Mouse (Mus musculus): ENCODE measurements around the gene Cntd1. TPM values are rescaled to one million over a fixed set of nuclear protein-coding genes. Genes with fewer than 3 reads are reported as not detected.

Gene Cntd1
- polyA plus RNA-seq, 1 experiment from 2014 or later, result 1.7 TPM

GRCm38 (mm10) chr11:101301299-101302003 lies 22.6 kb downstream of the Cntd1 start:
- Histone ChIP-seq H3K36me3 (peaks cover 32% of the 10 kb centered on the region), H3K9ac (peak overlapping the region; percentile 92), H3K27me3 (no peaks in the 10 kb centered on the region), H3K4me3 (peak overlapping the region; percentile 79), H3K4me2 (peak overlapping the region; percentile 98), H3K4me1 (peaks cover 14% of the 10 kb centered on the region), H3K9me3 (no peaks in the 10 kb centered on the region), H3K27ac (no peak overlapping the region)
- ATAC-seq (ENCODE audit: insufficient number of reproducible peaks, insufficient read depth, low FRiP score, low TSS enrichment, low read depth), result no peak
- 13% methylated on average over 26 of the region's 26 CpGs for WGBS

DNA sequence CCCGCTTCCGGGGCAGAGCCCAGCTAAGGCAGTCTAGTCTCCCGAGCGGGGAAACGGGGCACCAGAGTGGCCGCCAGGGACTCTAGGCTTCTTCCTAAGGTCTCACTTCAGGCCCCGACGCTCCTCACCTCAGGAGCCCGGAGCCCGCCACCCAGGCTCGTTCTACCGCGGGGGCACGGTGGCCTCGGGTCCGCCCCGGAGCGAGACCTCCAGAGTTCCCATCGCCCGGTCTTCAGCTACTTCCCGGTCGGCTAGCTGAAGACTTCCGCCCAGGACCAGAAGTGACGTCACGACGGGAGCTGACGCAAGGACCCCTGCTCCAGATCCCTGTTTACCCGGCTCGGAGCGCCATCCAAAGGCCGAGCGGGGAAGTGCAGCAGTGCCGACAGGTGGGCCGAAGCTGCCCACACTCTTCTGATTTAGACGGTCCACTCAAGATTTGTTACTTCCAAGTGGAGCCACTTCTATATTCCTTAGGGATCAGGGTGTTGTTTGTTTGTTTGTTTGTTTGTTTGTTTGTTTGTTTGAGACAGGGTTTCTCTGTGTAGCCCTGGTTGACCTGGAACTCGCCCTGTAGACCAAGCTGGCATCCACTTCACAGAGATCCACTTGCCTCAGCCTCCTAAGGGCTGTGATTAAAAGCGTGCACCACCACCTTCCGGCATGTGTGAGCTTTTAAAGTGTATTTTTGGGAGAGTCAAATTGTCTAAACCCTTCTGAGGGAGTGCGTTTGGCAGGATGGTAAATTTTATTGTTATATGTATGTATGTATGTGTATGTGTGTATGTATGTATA lies 23.4 kb downstream of the Cntd1 start, which contains the start of gene Becn1:
Gene Becn1 (minus strand): TSS at position 283 of the 795 bp plus-strand sequence.
- Histone ChIP-seq H3K4me1 (peaks cover 14% of the 10 kb centered on the region), H3K4me2 (peak within 1 kb of the TSS; percentile 98), H3K4me3 (peak within 1 kb of the TSS; percentile 79), H3K9ac (peak within 1 kb of the TSS; percentile 92), H3K36me3 (peaks cover 26% of the 10 kb centered on the region), H3K9me3 (no peaks in the 10 kb centered on the region), H3K27me3 (peaks cover 4% of the 10 kb centered on the region; the same call in 1 of the 2 replicates), H3K27ac (no peak within 1 kb of the TSS)
- peak; percentile 88 for ATAC-seq (ENCODE audit: insufficient number of reproducible peaks, insufficient read depth, low FRiP score, low TSS enrichment, low read depth)
- WGBS, result 7% methylated on average over 39 of the region's 39 CpGs

DNA sequence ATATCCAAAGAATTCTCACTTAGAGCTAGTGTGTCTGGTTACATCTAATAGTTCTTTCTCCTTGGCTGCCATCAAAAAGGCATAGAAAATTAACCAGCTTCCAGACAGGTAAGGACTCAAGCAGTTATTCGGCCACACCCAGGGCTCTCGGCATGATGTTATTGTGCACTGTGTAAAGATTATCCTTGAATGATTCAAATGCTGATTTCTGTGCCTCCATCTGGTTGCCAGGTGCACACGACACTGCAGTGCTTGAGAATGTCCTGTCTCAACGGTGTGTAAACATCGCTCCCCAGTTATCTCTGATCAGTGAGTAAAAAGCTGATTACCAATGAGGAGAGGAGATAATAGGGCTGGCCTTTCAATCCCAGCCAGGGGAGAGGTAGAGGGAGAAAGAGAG lies 28.9 kb downstream of the Cntd1 start:
- ATAC-seq (ENCODE audit: insufficient number of reproducible peaks, insufficient read depth, low FRiP score, low TSS enrichment, low read depth), result no peak
- peaks cover 5% of the 10 kb centered on the region; the same call in 1 of the 2 replicates for H3K27me3 ChIP-seq
- no peak overlapping the region for H3K4me3 ChIP-seq
- 40% methylated on average over 5 of the region's 5 CpGs for WGBS
- H3K9me3 ChIP-seq, result no peaks in the 10 kb centered on the region
- H3K9ac ChIP-seq, result no peak overlapping the region
- no peak overlapping the region for H3K27ac ChIP-seq
- no peaks in the 10 kb centered on the region for H3K4me1 ChIP-seq
- H3K36me3 ChIP-seq, result no peaks in the 10 kb centered on the region
- no peak overlapping the region for H3K4me2 ChIP-seq

DNA sequence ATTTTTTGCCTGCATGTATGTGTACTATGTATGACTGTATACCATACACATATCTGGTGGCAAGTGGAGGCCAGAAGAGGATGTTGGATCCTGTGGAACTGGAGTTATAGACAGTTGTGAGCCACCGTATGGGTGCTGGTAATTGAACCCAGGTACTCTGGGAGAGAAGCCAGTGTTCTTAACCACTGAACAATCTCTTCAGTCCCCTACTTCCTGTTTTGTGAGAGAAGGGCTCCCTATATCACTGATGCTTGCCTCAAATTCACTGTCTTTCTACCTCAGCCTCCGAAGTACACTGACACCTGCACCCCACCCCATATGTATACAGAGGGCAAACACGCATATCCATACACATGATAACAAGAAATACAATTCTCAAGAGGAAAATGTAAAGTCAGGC lies 32.3 kb downstream of the Cntd1 start:
- Histone ChIP-seq H3K36me3 (no peaks in the 10 kb centered on the region), H3K9ac (no peak overlapping the region), H3K27ac (no peak overlapping the region), H3K4me1 (no peaks in the 10 kb centered on the region), H3K4me3 (no peak overlapping the region), H3K4me2 (no peak overlapping the region), H3K9me3 (no peaks in the 10 kb centered on the region), H3K27me3 (peaks cover 5% of the 10 kb centered on the region; the same call in 1 of the 2 replicates)
- ATAC-seq (ENCODE audit: insufficient number of reproducible peaks, insufficient read depth, low FRiP score, low TSS enrichment, low read depth), result no peak
- 80% methylated on average over 3 of the region's 3 CpGs for WGBS

DNA sequence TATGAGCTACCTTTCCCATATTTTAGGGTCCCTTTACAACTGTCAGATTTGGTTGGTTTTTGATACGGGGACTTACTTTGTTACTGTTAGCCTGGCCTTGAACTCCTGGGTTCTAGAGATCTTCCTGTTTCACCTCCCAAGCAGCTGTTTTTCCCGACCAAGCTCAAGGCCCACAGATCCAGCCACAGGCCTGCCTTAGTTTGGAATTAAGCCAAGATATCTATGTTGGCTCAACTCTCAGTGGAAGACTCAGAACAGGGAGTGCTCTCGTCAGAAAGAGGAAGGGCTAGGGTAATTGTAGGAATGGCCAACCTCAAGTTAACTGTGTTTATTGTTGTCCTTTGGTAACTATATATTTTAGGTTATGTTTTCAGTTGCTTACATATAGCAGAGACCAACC lies 33.3 kb downstream of the Cntd1 start:
- Histone ChIP-seq H3K27ac (no peak overlapping the region), H3K4me1 (peaks cover 7% of the 10 kb centered on the region), H3K9ac (no peak overlapping the region), H3K27me3 (peaks cover 2% of the 10 kb centered on the region; the same call in 1 of the 2 replicates), H3K4me2 (no peak overlapping the region), H3K36me3 (no peaks in the 10 kb centered on the region), H3K9me3 (no peaks in the 10 kb centered on the region), H3K4me3 (no peak overlapping the region)
- ATAC-seq (ENCODE audit: insufficient number of reproducible peaks, insufficient read depth, low FRiP score, low TSS enrichment, low read depth), result no peak
- 73% methylated on average over 3 of the region's 3 CpGs for WGBS

DNA sequence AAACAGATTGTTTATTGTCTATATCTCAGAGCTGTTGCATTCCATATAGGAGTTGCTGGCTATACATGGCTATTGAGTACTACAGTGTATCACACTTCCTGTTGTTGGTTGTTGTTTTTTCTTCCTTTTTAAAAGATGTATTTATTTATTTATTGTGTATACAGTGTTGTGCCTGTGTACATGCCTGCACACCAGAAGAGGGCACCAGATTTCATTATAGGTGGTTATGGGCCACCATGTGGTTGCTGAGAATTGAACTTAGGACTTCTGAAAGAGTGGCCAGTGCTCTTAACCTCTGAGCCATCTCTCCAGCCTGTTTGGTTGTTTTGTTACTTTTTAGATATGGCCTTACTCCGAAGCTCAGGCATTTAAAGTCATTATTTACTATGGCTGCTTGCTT lies 35.8 kb downstream of the Cntd1 start:
- Histone ChIP-seq H3K9ac (no peak overlapping the region), H3K4me2 (no peak overlapping the region), H3K36me3 (peaks cover 18% of the 10 kb centered on the region), H3K4me1 (peaks cover 14% of the 10 kb centered on the region), H3K9me3 (no peaks in the 10 kb centered on the region), H3K27ac (no peak overlapping the region), H3K4me3 (no peak overlapping the region), H3K27me3 (no peaks in the 10 kb centered on the region)
- WGBS, result 94% methylated on average over 1 of the region's 1 CpGs
- ATAC-seq (ENCODE audit: insufficient number of reproducible peaks, insufficient read depth, low FRiP score, low TSS enrichment, low read depth), result no peak

DNA sequence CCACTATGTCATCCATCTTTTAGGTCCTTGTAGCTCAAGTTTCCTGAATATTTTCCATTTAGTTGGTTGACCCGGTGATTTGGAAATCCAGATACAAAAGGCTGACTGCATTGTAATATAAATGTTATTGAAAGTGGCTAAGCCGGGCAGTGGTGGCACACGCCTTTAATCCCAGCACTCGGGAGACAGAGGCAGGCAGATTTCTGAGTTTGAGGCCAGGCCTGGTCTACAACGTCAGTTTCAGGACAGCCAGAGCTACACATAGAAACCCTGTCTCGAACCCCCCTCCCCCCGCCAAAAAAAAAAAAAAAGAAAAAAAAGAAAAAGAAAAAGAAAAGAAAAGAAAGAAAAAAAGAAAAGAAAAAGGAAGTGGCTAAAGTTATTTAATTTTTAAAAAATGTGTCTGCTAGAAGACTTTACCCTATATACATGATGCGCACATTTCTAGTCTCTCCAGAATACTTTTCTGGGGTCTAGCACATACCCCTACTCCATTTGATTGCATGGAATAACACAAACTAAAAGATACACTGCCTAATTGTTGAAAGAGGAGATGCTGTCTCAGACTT lies 36.4 kb downstream of the Cntd1 start:
- peaks cover 14% of the 10 kb centered on the region for H3K4me1 ChIP-seq
- no peaks in the 10 kb centered on the region for H3K27me3 ChIP-seq
- H3K27ac ChIP-seq, result 0 out of 2 replicates have a peak overlapping the region, but pooled peaks have one; percentile 73
- no peak for ATAC-seq (ENCODE audit: insufficient number of reproducible peaks, insufficient read depth, low FRiP score, low TSS enrichment, low read depth)
- H3K4me2 ChIP-seq, result peak overlapping the region; percentile 98
- no peaks in the 10 kb centered on the region for H3K9me3 ChIP-seq
- peak overlapping the region; percentile 83 for H3K4me3 ChIP-seq
- H3K9ac ChIP-seq, result peak overlapping the region; percentile 92
- peaks cover 24% of the 10 kb centered on the region for H3K36me3 ChIP-seq
- 90% methylated on average over 8 of the region's 8 CpGs for WGBS

GRCm38 (mm10) chr11:101315665-101316500 lies 37.1 kb downstream of the Cntd1 start, which contains the start of gene Psme3:
Gene Psme3, plus strand, starts transcription at chr11:101316213.
- H3K9me3 ChIP-seq, result no peaks in the 10 kb centered on the region
- H3K4me2 ChIP-seq, result peak within 1 kb of the TSS; percentile 98
- peak within 1 kb of the TSS; percentile 92 for H3K9ac ChIP-seq
- ATAC-seq (ENCODE audit: insufficient number of reproducible peaks, insufficient read depth, low FRiP score, low TSS enrichment, low read depth), result peak; percentile 85
- H3K4me3 ChIP-seq, result peak within 1 kb of the TSS; percentile 83
- H3K4me1 ChIP-seq, result peaks cover 14% of the 10 kb centered on the region
- peak within 1 kb of the TSS; percentile 73 for H3K27ac ChIP-seq
- H3K27me3 ChIP-seq, result no peaks in the 10 kb centered on the region
- peaks cover 31% of the 10 kb centered on the region for H3K36me3 ChIP-seq
- WGBS, result under 1% methylated on average over 62 of the region's 62 CpGs

DNA sequence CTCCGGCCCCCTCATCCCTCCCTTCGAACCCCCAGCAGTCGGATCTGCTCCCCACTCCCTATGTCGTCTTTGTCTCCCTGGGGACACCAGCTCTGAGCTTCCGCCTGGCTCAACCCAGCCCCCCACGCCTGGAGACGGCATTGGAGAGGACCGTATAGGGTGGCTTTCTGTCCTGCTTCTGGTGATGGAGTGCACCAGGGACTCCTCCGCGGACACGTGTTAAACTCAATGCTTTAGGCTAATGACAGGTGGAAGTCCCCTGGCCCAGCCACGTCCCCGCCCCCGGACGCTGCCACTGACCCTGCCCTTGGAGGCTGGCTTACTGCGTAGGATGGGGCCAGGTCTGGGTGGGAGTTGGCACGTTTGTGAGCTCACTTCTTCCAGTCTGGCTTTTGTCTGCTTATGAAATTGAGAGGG lies 37.7 kb downstream of the Cntd1 start:
- H3K4me1 ChIP-seq, result peaks cover 14% of the 10 kb centered on the region
- WGBS, result under 1% methylated on average over 17 of the region's 17 CpGs
- no peak; the same call in 1 of the 2 replicates for ATAC-seq (ENCODE audit: insufficient number of reproducible peaks, insufficient read depth, low FRiP score, low TSS enrichment, low read depth)
- H3K9me3 ChIP-seq, result no peaks in the 10 kb centered on the region
- H3K27me3 ChIP-seq, result no peaks in the 10 kb centered on the region
- peak overlapping the region; percentile 73 for H3K27ac ChIP-seq
- H3K4me3 ChIP-seq, result peak overlapping the region; percentile 83
- H3K9ac ChIP-seq, result peak overlapping the region; percentile 92
- peaks cover 37% of the 10 kb centered on the region for H3K36me3 ChIP-seq
- H3K4me2 ChIP-seq, result peak overlapping the region; percentile 98

DNA sequence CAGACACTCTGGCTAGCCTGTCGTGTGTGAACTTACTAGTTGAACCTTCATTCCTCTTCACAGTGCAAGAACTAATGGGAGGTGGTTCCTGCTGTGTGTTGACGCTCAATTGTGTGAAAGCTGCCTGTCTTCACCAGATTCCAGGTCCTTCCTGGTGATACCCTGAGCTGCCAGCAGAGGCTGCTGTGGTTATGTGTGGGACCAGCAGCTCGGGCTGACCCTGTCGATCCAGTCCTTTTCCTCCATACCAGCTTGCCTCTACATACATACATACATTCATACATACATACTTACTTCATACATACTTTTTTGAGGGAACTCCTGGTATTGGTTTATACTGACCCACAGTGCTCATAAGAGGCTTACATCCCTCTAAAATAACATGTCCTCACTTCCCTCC lies 44.8 kb downstream of the Cntd1 start:
- no peak for ATAC-seq (ENCODE audit: insufficient number of reproducible peaks, insufficient read depth, low FRiP score, low TSS enrichment, low read depth)
- Histone ChIP-seq H3K9me3 (no peaks in the 10 kb centered on the region), H3K4me3 (no peak overlapping the region), H3K27ac (no peak overlapping the region), H3K4me2 (no peak overlapping the region), H3K27me3 (no peaks in the 10 kb centered on the region), H3K9ac (no peak overlapping the region), H3K36me3 (peaks cover 73% of the 10 kb centered on the region), H3K4me1 (0 out of 2 replicates have a peak, but pooled peaks cover 5% of the 10 kb centered on the region)
- WGBS, result 18% methylated on average over 4 of the region's 4 CpGs

- WGBS, result 93% methylated on average over 5 of the region's 5 CpGs
- Histone ChIP-seq H3K9me3 (no peaks in the 10 kb centered on the region), H3K4me3 (no peak within 1 kb of the TSS), H3K4me2 (no peak within 1 kb of the TSS), H3K27me3 (no peaks in the 10 kb centered on the region), H3K9ac (no peak within 1 kb of the TSS), H3K36me3 (peaks cover 61% of the 10 kb centered on the region), H3K4me1 (0 out of 2 replicates have a peak, but pooled peaks cover 6% of the 10 kb centered on the region), H3K27ac (no peak within 1 kb of the TSS)
- ATAC-seq (ENCODE audit: insufficient number of reproducible peaks, insufficient read depth, low FRiP score, low TSS enrichment, low read depth), result no peak
Measured at GRCm38 (mm10) chr11:101324763-101325162, 46.0 kb downstream of the Cntd1 start, which contains the start of gene Aoc2. Gene Aoc2, plus strand, starts transcription at chr11:101325063.

Measured in embryonic facial prominence, embryonic 13.5 days (tissue).